Mouse (Mus musculus) neural tube, embryonic 14.5 days (tissue): Measurements from ENCODE around the gene Maats1. TPM values are rescaled to one million over a fixed set of nuclear protein-coding genes. Genes with fewer than 3 reads are reported as not detected.

ENCODE experiments used
- ATAC-seq: fragments of 200-750 bp; cut with Nextera tagmentation; 2 replicates; pipeline ENCODE4 v1.8.0; 2017; ENCODE audit warnings: low read depth, mild to moderate bottlenecking, moderate TSS enrichment, moderate library complexity
- H3K27ac ChIP-seq: fragments of 300-500 bp; sonication (generic); 2 replicates; pipeline ENCODE4 v1.5.1; 2014; ENCODE audit warnings: low read depth, mild to moderate bottlenecking, control low read depth, low read length, moderate library complexity, mixed read lengths
- H3K27me3 ChIP-seq: fragments of 300-500 bp; sonication (generic); 2 replicates; pipeline ENCODE4 v1.6.1; 2014; ENCODE audit warnings: low read length; ENCODE audit not compliant: control insufficient read depth, insufficient read depth
- H3K36me3 ChIP-seq: fragments of 300-500 bp; sonication (generic); 2 replicates; pipeline ENCODE4 v1.6.1; 2014; ENCODE audit warnings: low read length, mixed read lengths; ENCODE audit not compliant: control insufficient read depth, insufficient read depth
- H3K4me1 ChIP-seq: fragments of 300-500 bp; sonication (generic); 2 replicates; pipeline ENCODE4 v1.6.1; 2014; ENCODE audit warnings: low read length; ENCODE audit not compliant: control insufficient read depth, insufficient read depth
- H3K4me2 ChIP-seq: fragments of 300-500 bp; sonication (generic); 2 replicates; pipeline ENCODE4 v1.6.1; 2014; ENCODE audit warnings: mild to moderate bottlenecking, low read depth, low read length, control low read depth
- H3K4me3 ChIP-seq: fragments of 300-500 bp; sonication (generic); 2 replicates; pipeline ENCODE4 v1.5.1; 2014; ENCODE audit warnings: low read depth, low read length, control low read depth, mixed read lengths
- H3K9ac ChIP-seq: fragments of 300-500 bp; sonication (generic); replicated peaks from 2 replicates; pipeline ENCODE4 v1.6.1; 2014; ENCODE audit warnings: low read depth, mild to moderate bottlenecking, control low read depth, low read length, mixed read lengths
- H3K9me3 ChIP-seq: fragments of 300-500 bp; sonication (generic); 2 replicates; pipeline ENCODE4 v1.6.1; 2016; ENCODE audit warnings: low read length; ENCODE audit not compliant: control insufficient read depth
- WGBS: fragments of 180-500 bp; shearing (Covaris S2); extraction: QIAGEN DNeasy Blood & Tissue Kit; methylation state at CpG from one replicate; pipeline ENCODE4 v1.1.7; 2014; 5-methylcytosine and 5-hydroxymethylcytosine counted together
- polyA plus RNA-seq: library from polyadenylated mRNA; unstranded; fragments of >200 nt; fragmentation: Nextera tagmentation; extraction: Ambion mirVana; gene quantifications from 2 replicates; pipeline ENCODE4 v1.2.1, GENCODE M21; 2014

Maats1 gene
- polyA plus RNA-seq, 1 experiment from 2014 or later, result 0.62 TPM

GRCm38 (mm10) chr16:38319087-38319486 lies 22.9 kb downstream of the Maats1 start:
- no peak overlapping the region for H3K9ac ChIP-seq
- no peaks in the 10 kb centered on the region for H3K9me3 ChIP-seq
- no peaks in the 10 kb centered on the region for H3K4me1 ChIP-seq
- WGBS, result 94% methylated on average over 4 of the region's 4 CpGs
- no peak for ATAC-seq
- H3K4me3 ChIP-seq, result no peak overlapping the region
- no peak overlapping the region for H3K4me2 ChIP-seq
- no peaks in the 10 kb centered on the region for H3K27me3 ChIP-seq
- H3K36me3 ChIP-seq, result no peaks in the 10 kb centered on the region
- no peak overlapping the region for H3K27ac ChIP-seq

DNA sequence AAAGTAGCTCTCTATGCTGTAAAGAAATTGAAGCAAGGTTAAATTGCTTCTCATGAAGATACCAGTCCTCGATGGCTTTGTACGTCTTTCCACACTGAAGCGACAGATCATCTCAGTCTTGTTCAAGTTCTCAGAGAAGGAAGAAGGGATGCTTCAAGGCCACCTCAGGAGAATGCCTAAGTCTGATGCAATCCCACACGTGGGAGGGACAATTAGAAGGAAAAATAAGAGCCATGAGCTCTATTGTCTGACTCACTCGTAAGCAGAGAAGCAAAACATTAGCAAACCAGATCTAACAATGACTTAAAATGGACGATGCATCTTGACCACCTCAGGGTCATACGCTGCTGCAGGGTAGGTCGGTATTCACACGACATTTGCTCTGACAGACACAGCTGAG lies 23.5 kb downstream of the Maats1 start:
- Histone ChIP-seq H3K4me1 (no peaks in the 10 kb centered on the region), H3K9me3 (no peaks in the 10 kb centered on the region), H3K4me2 (no peak overlapping the region), H3K9ac (no peak overlapping the region), H3K27ac (no peak overlapping the region), H3K36me3 (no peaks in the 10 kb centered on the region), H3K4me3 (no peak overlapping the region), H3K27me3 (no peaks in the 10 kb centered on the region)
- 82% methylated on average over 9 of the region's 9 CpGs for WGBS
- no peak for ATAC-seq

DNA sequence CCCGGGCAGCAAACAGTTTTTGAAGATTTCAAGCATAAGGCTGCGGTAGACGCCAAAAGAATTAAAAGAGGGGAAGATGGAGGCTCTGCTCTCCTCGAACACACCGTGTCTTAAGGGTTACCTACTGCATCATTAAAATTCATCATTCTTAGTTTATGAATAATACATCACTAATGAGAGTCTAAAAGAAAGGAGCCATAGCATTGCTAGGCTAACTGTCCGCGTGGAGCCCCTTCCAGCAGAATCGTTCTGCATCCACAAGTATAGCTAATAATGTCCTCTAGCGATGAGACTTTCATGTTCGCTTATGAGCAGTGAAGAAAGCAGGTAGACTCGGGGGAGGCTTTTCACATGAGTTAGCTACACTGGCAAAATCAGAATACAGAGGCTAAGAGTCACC lies 33.7 kb downstream of the Maats1 start:
- H3K36me3 ChIP-seq, result no peaks in the 10 kb centered on the region
- H3K4me3 ChIP-seq, result no peak overlapping the region
- H3K27me3 ChIP-seq, result no peaks in the 10 kb centered on the region
- no peak for ATAC-seq
- H3K27ac ChIP-seq, result no peak overlapping the region
- 64% methylated on average over 11 of the region's 11 CpGs for WGBS
- no peaks in the 10 kb centered on the region for H3K9me3 ChIP-seq
- no peak overlapping the region for H3K4me2 ChIP-seq
- no peaks in the 10 kb centered on the region for H3K4me1 ChIP-seq
- H3K9ac ChIP-seq, result no peak overlapping the region

DNA sequence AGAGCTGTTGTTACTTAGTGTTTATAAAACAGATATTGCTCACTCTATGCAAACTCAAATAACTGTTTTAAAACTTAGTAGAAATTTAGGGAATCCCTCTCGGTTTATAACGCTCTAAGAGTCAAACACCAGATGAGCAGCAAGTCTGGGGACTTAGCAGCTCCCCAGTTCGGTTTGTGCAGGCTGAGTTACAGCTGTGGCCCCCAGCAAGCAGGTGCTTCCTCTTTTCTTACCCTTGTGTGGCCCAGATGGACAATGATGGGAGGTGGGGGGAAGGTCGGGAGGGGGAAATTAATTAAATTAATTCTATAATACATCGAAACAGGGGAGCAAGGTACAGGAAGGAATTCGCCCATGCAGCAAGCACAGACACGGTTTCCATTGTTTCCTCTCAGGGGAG lies 34.3 kb downstream of the Maats1 start:
- Histone ChIP-seq H3K27ac (no peak overlapping the region), H3K9ac (no peak overlapping the region), H3K4me2 (no peak overlapping the region), H3K36me3 (no peaks in the 10 kb centered on the region), H3K4me3 (no peak overlapping the region), H3K4me1 (no peaks in the 10 kb centered on the region), H3K9me3 (no peaks in the 10 kb centered on the region), H3K27me3 (no peaks in the 10 kb centered on the region)
- no peak for ATAC-seq
- 38% methylated on average over 7 of the region's 7 CpGs for WGBS

DNA sequence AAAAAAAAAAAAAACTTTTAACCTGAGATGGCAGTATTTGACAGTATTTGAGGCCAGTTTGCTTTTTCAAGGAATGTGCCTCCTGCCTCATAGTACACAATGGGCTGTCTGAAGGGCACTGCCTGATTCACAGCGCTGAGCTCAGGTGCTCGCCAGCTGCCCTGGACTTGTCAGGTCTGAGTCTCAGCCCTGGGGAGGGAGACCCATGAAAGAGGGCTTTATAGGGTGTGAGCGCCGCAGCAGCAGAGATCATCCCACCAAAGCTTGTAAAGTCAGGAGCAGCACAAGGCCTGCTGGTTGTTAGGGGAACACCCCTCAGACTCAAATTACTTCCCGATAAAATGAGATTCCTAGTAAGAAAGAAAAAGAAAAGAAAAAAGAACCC lies 34.7 kb downstream of the Maats1 start:
- H3K4me1 ChIP-seq, result no peaks in the 10 kb centered on the region
- H3K4me3 ChIP-seq, result no peak overlapping the region
- no peaks in the 10 kb centered on the region for H3K27me3 ChIP-seq
- 24% methylated on average over 5 of the region's 5 CpGs for WGBS
- peak; percentile 21; the same call in 1 of the 2 replicates for ATAC-seq
- no peaks in the 10 kb centered on the region for H3K36me3 ChIP-seq
- H3K4me2 ChIP-seq, result no peak overlapping the region
- H3K27ac ChIP-seq, result no peak overlapping the region
- H3K9ac ChIP-seq, result no peak overlapping the region
- no peaks in the 10 kb centered on the region for H3K9me3 ChIP-seq

DNA sequence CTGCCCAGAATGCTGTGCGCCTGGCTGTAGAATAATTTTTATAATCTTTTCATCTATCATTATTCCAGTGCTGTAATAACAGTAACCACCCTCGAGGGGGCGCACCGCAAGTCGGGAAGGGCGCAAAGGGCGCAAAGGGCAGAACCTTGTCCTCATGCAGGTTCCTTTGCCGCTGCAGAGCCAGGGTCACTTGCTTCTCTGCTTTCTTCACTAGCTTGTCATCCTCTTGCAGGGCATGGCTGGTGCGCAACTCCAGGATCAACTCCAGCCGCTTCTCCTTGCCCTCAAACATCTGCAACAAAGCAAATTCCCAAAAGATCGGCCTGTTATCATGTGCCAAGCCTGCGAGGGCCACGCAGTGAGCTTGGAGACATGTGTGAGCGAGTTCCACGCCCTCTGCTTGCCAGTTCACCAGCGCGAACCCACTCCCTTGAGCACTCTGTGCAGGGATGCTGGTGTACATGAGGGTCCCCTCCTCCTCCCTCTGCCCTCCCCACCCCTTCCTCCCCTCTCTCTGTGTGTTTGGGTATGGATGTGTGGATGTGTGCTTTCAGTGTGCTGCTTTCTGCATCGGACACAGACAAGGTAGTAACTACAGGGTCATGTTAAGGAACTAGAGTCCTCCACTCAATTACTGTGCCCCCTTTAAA lies 35.2 kb downstream of the Maats1 start:
- WGBS, result 43% methylated on average over 18 of the region's 18 CpGs
- H3K27me3 ChIP-seq, result no peaks in the 10 kb centered on the region
- no peak overlapping the region for H3K9ac ChIP-seq
- H3K4me3 ChIP-seq, result no peak overlapping the region
- H3K4me1 ChIP-seq, result no peaks in the 10 kb centered on the region
- no peaks in the 10 kb centered on the region for H3K36me3 ChIP-seq
- H3K9me3 ChIP-seq, result no peaks in the 10 kb centered on the region
- peak; percentile 63; the same call in 1 of the 2 replicates for ATAC-seq
- H3K4me2 ChIP-seq, result no peak overlapping the region
- H3K27ac ChIP-seq, result no peak overlapping the region

- Histone ChIP-seq H3K9me3 (no peaks in the 10 kb centered on the region), H3K9ac (no peak overlapping the region), H3K27me3 (no peaks in the 10 kb centered on the region), H3K27ac (no peak overlapping the region), H3K4me1 (no peaks in the 10 kb centered on the region), H3K4me2 (no peak overlapping the region), H3K36me3 (no peaks in the 10 kb centered on the region), H3K4me3 (no peak overlapping the region)
- no peak for ATAC-seq
- WGBS, result 77% methylated on average over 17 of the region's 17 CpGs
Measured at GRCm38 (mm10) chr16:38304460-38305194, 37.3 kb downstream of the Maats1 start.

DNA sequence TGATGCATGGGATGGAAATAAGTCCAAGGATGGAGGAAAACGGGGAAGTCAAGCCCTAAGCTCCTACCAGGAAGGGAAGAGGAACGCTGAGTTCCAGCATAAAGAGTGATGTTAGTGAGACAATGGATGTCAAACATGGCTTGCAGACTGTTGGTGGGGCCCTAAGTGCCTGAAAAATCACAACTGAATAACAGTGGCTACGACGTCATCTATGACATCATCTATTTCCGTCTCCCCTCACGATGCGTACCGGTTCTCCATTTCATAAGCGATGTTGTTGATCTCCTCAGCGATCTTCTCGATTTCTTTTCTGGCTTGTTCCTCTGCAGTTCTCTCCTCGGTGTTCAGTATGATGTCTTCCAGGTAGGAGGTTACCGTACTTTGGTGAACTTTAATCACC lies 39.6 kb downstream of the Maats1 start:
- Histone ChIP-seq H3K4me1 (no peaks in the 10 kb centered on the region), H3K4me3 (no peak overlapping the region), H3K9ac (no peak overlapping the region), H3K27ac (no peak overlapping the region), H3K27me3 (no peaks in the 10 kb centered on the region), H3K9me3 (no peaks in the 10 kb centered on the region), H3K36me3 (no peaks in the 10 kb centered on the region), H3K4me2 (no peak overlapping the region)
- no peak for ATAC-seq
- WGBS, result 92% methylated on average over 13 of the region's 13 CpGs

- Histone ChIP-seq H3K4me2 (no peak overlapping the region), H3K27ac (no peak overlapping the region), H3K9me3 (no peaks in the 10 kb centered on the region), H3K4me3 (no peak overlapping the region), H3K27me3 (no peaks in the 10 kb centered on the region), H3K9ac (no peak overlapping the region), H3K4me1 (no peaks in the 10 kb centered on the region), H3K36me3 (no peaks in the 10 kb centered on the region)
- ATAC-seq, result no peak
- WGBS, result 88% methylated on average over 6 of the region's 6 CpGs
Measured at GRCm38 (mm10) chr16:38298410-38298809, 43.5 kb downstream of the Maats1 start.
